Mouse (Mus musculus): ENCODE data around the gene D230025D16Rik. TPM values are rescaled to one million over a fixed set of nuclear protein-coding genes. Genes with fewer than 3 reads are reported as not detected.

Gene D230025D16Rik
- polyA plus RNA-seq, 1 experiment from 2014 or later: 20.8 TPM

DNA sequence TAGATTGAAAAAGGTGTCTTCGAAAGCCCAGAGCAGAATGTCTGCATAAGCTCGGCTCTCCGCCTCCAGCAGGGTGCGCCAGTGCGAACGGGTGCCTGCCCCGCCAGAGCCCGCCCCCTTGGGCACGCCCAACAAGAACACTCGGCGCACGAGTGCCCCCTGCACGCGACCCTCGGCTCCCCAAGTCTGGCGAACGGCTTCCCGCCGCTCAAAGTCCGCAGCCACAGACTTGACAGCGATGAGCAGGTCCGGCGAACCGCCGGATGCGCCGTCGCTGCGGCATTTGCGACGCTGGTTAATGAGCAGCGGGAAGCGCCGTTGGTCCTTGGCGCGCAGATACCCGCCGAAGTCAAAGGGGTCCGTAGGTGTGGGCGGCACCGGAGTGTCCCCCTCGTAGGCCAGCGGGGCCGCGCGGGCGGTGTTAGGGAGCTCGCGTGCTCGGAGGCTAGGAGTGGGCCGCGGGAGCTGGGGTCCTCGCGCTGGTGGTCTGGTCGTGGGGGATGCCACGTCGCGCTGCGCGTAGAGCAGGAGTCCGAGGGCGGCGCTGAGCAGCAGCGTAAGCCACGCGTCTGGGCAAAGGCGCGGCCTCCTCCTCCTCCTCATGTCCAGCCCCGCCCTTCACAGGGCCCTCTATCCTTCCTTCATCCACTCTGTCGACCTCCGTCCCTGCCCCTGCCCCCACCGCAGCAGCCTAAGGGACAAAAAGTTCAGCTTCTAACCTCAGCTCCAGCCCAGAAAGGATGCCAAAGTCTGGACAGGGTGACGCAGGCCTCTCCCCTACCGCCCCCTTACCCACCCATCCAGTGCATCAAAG, 29.4 kb downstream of the D230025D16Rik start:
- Histone ChIP-seq H3K27me3 (ENCODE audit: control insufficient read depth, insufficient read depth, low read length) (peaks cover 13% of the 10 kb centered on the region), H3K27ac (ENCODE audit: low read length) (peak overlapping the region; percentile 83), H3K4me1 (ENCODE audit: control insufficient read depth, insufficient read depth, low read length) (peaks cover 25% of the 10 kb centered on the region), H3K9me3 (replicated peaks; ENCODE audit: control insufficient read depth, low read length) (no peaks in the 10 kb centered on the region), H3K9ac (ENCODE audit: low read length) (peak overlapping the region; percentile 87), H3K36me3 (ENCODE audit: control insufficient read depth, insufficient read depth) (peaks cover 31% of the 10 kb centered on the region), H3K4me3 (ENCODE audit: low read length) (peak overlapping the region; percentile 83), H3K4me2 (ENCODE audit: low read depth, low read length) (peak overlapping the region; percentile 99)
- WGBS: under 1% methylated on average over 69 of the region's 74 CpGs
- peak; percentile 84 for ATAC-seq (replicated peaks; ENCODE audit: extremely low read depth, insufficient read depth, low FRiP score)

DNA sequence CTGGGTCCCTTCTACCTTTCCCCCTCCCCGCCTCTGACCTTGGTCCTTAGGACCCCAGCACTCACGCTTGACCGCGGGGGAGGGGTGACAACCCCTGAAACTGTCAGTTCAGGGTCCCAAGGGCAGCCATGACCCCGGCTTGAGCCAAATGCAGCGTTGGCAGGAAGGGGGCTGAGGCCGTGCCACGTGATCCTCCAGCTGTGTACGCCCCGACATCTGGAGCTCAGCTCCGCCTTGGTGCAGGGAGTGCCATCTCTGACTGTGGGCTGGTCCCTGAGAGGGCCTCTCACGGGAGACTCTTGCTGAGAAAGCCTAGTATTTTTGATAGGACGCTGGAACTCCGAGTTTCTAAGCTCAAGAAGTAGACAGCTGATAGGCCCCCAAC, 30.0 kb downstream of the D230025D16Rik start, which contains the start of gene B3gnt9:
TSS of gene B3gnt9 (minus strand) at position 188 of the 385 bp plus-strand sequence.
- WGBS: 2% methylated on average over 14 of the region's 14 CpGs
- peaks cover 31% of the 10 kb centered on the region for H3K4me1 ChIP-seq (ENCODE audit: control insufficient read depth, insufficient read depth, low read length)
- H3K27ac ChIP-seq (ENCODE audit: low read length): peak within 1 kb of the TSS; percentile 83
- H3K4me3 ChIP-seq (ENCODE audit: low read length): peak within 1 kb of the TSS; percentile 83
- H3K27me3 ChIP-seq (ENCODE audit: control insufficient read depth, insufficient read depth, low read length): peaks cover 17% of the 10 kb centered on the region
- ATAC-seq (replicated peaks; ENCODE audit: extremely low read depth, insufficient read depth, low FRiP score): peak; percentile 68
- H3K9ac ChIP-seq (ENCODE audit: low read length): peak within 1 kb of the TSS; percentile 87
- H3K9me3 ChIP-seq (replicated peaks; ENCODE audit: control insufficient read depth, low read length): no peaks in the 10 kb centered on the region
- peak within 1 kb of the TSS; percentile 99 for H3K4me2 ChIP-seq (ENCODE audit: low read depth, low read length)
- peaks cover 25% of the 10 kb centered on the region for H3K36me3 ChIP-seq (ENCODE audit: control insufficient read depth, insufficient read depth)

DNA sequence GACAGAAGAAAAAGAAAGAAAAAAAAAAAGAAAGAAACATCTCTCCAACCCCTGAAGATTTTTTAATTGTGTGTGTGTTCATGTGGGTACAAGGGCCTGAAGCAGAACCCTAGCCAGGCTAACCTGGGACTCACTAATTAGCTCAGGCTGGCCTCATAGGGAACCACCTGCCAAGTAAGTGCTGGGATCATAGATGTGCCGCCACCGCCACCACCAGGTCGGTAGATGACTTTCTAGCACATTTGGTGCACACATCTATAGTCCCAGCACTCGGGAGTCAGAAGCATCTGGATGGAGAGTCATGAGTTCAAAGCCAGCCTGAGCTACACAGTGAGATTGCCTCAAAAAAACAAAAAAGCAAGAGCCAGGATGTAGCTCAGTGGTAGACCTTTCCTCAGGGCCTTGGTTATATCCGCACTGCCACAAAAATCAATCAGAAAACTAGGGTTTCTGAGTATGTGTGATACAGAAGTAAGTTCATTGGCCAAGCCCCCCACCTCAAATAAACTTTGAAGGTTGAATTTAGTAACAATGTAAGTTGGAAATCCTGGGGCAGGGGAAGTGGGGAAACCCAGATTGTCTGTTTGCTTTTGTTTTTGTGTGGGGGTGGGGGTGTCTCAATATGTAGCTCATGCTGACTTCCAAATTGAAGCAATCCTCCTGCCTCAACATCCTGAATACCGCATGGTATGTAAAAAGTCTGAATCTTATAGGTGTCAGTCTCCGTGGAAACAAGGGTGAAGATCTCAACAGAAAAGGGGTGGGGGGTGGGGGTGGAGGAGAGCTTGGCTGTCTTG, 32.6 kb downstream of the D230025D16Rik start:
- 73% methylated on average over 7 of the region's 7 CpGs for WGBS
- H3K9ac ChIP-seq (ENCODE audit: low read length): no peak overlapping the region
- H3K9me3 ChIP-seq (replicated peaks; ENCODE audit: control insufficient read depth, low read length): peaks cover 4% of the 10 kb centered on the region
- H3K27ac ChIP-seq (ENCODE audit: low read length): no peak overlapping the region
- H3K4me3 ChIP-seq (ENCODE audit: low read length): no peak overlapping the region
- H3K27me3 ChIP-seq (ENCODE audit: control insufficient read depth, insufficient read depth, low read length): peaks cover 24% of the 10 kb centered on the region
- H3K4me2 ChIP-seq (ENCODE audit: low read depth, low read length): no peak overlapping the region
- H3K4me1 ChIP-seq (ENCODE audit: control insufficient read depth, insufficient read depth, low read length): peaks cover 32% of the 10 kb centered on the region
- H3K36me3 ChIP-seq (ENCODE audit: control insufficient read depth, insufficient read depth): peaks cover 6% of the 10 kb centered on the region; the same call in 1 of the 2 replicates
- ATAC-seq (replicated peaks; ENCODE audit: extremely low read depth, insufficient read depth, low FRiP score): no peak

DNA sequence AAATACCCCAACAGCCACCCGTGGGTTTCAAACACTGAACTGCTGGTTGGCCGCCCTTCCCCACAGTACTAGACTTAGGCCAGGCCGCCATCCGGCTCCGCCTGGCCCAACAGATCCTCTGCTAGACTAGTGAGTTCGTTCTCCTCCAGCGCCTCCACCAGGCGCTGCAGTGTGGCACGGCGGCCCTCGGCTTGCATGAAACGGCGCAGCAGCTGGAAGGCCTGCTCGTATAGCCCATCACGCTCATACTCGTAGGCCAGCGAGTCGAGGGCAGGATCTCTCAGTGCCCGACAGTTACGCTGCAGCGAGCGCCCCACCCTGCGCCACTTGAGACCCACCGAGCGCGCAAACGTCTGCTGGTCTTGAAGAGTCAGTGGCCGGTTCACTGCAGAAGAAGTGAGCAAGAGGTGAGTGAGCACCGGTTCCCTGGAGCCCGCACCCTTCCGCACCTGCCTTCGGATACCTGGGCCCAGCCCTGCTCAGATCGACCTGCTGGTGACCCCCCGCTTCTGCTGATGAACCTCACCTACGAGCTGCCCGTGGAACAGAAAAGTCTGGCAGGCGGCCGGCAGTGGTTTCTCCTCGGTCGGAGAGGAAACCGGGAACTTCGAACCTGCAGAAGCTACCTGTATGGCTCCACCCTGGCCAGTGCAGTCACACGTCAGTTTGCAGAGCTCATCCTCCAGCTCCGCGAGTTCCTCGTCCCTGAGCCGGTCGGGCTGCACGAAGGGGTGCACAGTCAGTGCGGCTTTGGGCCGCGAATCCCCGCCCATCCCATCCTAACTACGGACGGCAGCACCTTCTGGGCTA, 34.2 kb downstream of the D230025D16Rik start:
- Histone ChIP-seq H3K4me1 (ENCODE audit: control insufficient read depth, insufficient read depth, low read length) (peaks cover 22% of the 10 kb centered on the region), H3K4me2 (ENCODE audit: low read depth, low read length) (peak overlapping the region; percentile 93), H3K27me3 (ENCODE audit: control insufficient read depth, insufficient read depth, low read length) (peaks cover 24% of the 10 kb centered on the region), H3K9ac (ENCODE audit: low read length) (peak overlapping the region; percentile 59), H3K9me3 (replicated peaks; ENCODE audit: control insufficient read depth, low read length) (peaks cover 4% of the 10 kb centered on the region), H3K36me3 (ENCODE audit: control insufficient read depth, insufficient read depth) (no peaks in the 10 kb centered on the region), H3K4me3 (ENCODE audit: low read length) (peak overlapping the region; percentile 57), H3K27ac (ENCODE audit: low read length) (no peak overlapping the region)
- no peak for ATAC-seq (replicated peaks; ENCODE audit: extremely low read depth, insufficient read depth, low FRiP score)
- 7% methylated on average over 55 of the region's 55 CpGs for WGBS

DNA sequence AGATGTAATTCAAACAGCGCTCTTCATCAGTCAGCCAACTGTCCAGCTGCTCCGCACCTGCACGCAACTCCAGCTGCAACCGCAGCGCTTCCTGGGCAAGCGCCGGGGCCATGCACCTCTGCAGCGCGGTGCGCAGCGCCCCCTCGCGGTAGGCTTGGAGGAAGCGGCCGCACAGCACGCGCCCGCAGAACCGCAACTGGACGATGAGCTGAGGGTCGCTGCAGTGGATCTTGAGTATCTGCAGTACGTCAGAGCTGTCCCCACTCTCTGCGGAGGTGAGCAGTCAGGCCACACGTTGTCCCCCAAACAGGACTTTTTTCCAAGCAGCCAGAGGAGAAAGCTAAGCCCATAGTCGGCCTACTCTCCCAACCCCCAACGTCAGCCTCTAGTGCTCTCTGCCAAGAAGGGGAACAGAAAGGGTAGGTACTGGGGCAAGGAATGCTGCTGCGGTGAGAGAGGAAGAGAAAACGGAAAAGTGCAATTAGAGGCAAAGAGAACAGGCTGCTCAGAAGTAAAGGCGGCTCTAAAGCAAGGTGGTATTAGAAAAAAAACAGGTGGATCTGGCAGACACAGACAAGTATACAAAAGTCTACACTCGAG, 34.9 kb downstream of the D230025D16Rik start:
- Histone ChIP-seq H3K9me3 (replicated peaks; ENCODE audit: control insufficient read depth, low read length) (peaks cover 4% of the 10 kb centered on the region), H3K36me3 (ENCODE audit: control insufficient read depth, insufficient read depth) (no peaks in the 10 kb centered on the region), H3K9ac (ENCODE audit: low read length) (peak overlapping the region; percentile 59), H3K4me3 (ENCODE audit: low read length) (peak overlapping the region; percentile 57), H3K4me2 (ENCODE audit: low read depth, low read length) (peak overlapping the region; percentile 93), H3K4me1 (ENCODE audit: control insufficient read depth, insufficient read depth, low read length) (peaks cover 21% of the 10 kb centered on the region), H3K27ac (ENCODE audit: low read length) (no peak overlapping the region), H3K27me3 (ENCODE audit: control insufficient read depth, insufficient read depth, low read length) (peaks cover 24% of the 10 kb centered on the region)
- 0 out of 2 replicates have a peak, but pooled peaks have one; percentile 12 for ATAC-seq (replicated peaks; ENCODE audit: extremely low read depth, insufficient read depth, low FRiP score)
- 4% methylated on average over 30 of the region's 30 CpGs for WGBS

DNA sequence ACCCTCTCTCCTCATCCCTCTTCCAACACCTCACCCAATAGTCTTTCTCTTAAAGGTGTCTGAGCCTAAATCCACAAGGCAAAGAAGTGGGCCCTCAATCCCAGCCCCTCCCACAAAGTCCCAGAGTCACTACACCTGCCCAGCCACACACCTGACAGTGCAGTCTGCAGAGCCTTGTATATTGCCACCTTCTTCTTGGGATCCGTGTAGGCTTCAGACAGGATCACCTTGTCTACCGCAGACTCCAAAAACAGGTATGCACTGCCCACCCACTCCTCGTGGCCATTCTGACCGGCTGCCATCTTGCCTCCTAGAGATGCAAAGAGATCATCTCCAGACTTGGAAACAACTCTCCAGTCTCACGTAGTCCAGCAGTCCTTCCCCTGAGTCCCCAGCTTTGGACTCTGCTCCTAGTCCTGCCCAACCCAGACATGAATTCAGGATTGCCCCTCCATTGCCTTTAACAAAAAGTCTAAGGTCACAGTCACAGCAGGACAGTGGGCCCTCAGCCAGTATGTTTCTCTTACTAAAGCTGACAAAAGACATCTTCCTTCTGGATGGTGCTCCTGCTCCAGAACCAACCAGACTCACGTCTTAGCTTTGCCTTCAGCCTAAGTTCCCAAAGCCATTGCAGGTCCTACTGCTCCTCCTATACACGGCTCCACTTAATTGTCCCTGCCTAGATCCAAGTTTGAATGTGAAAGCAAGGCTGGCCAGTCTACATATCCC, 35.6 kb downstream of the D230025D16Rik start:
- peaks cover 24% of the 10 kb centered on the region for H3K27me3 ChIP-seq (ENCODE audit: control insufficient read depth, insufficient read depth, low read length)
- no peak for ATAC-seq (replicated peaks; ENCODE audit: extremely low read depth, insufficient read depth, low FRiP score)
- no peak overlapping the region for H3K4me3 ChIP-seq (ENCODE audit: low read length)
- H3K4me1 ChIP-seq (ENCODE audit: control insufficient read depth, insufficient read depth, low read length): peaks cover 22% of the 10 kb centered on the region
- no peak overlapping the region for H3K9ac ChIP-seq (ENCODE audit: low read length)
- H3K4me2 ChIP-seq (ENCODE audit: low read depth, low read length): no peak overlapping the region
- 68% methylated on average over 7 of the region's 7 CpGs for WGBS
- H3K27ac ChIP-seq (ENCODE audit: low read length): no peak overlapping the region
- peaks cover 4% of the 10 kb centered on the region for H3K9me3 ChIP-seq (replicated peaks; ENCODE audit: control insufficient read depth, low read length)
- no peaks in the 10 kb centered on the region for H3K36me3 ChIP-seq (ENCODE audit: control insufficient read depth, insufficient read depth)

DNA sequence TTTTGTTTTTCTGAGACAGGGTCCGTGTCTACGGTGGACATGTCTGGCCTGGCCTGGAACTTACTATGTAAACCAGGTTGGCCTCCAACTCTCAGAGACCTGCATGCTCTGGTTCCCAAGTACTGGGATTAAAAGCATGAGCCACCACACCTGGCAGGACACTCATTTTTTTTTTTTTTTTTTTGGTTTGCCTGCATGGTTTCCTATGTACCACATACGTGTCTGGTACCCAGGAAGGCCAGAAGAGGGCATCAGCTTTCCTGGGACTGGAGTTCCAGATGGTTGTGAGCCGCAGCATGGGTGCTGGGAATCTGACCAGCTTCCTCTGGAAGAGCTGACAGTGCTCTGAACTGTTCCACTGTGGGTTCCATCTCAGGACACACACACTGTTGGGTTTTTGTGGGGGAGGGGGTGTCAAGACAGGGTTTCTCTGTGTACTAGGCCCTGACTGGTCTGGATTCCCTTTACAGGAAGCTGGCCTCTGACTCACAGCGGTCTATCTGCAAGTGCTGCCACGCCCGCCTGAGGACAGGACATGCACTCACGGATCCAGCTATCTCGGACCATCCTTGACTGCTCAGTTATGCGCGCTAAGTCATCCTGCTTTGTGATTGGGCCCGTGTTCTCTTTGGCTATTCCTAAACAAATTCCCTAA, 36.5 kb downstream of the D230025D16Rik start:
- WGBS: 85% methylated on average over 12 of the region's 12 CpGs
- no peak overlapping the region for H3K4me3 ChIP-seq (ENCODE audit: low read length)
- H3K27ac ChIP-seq (ENCODE audit: low read length): no peak overlapping the region
- H3K36me3 ChIP-seq (ENCODE audit: control insufficient read depth, insufficient read depth): no peaks in the 10 kb centered on the region
- peaks cover 4% of the 10 kb centered on the region for H3K9me3 ChIP-seq (replicated peaks; ENCODE audit: control insufficient read depth, low read length)
- peaks cover 24% of the 10 kb centered on the region for H3K27me3 ChIP-seq (ENCODE audit: control insufficient read depth, insufficient read depth, low read length)
- H3K9ac ChIP-seq (ENCODE audit: low read length): no peak overlapping the region
- H3K4me2 ChIP-seq (ENCODE audit: low read depth, low read length): no peak overlapping the region
- no peak for ATAC-seq (replicated peaks; ENCODE audit: extremely low read depth, insufficient read depth, low FRiP score)
- peaks cover 22% of the 10 kb centered on the region for H3K4me1 ChIP-seq (ENCODE audit: control insufficient read depth, insufficient read depth, low read length)

All from heart, embryonic 16.5 days (tissue).